Mouse (Mus musculus) frontal cortex, adult 2 months (tissue): ENCODE results near the gene Slc13a2. TPM values are rescaled to one million over a fixed set of nuclear protein-coding genes. Genes with fewer than 3 reads are reported as not detected.
A peak's percentile ranks its signal among the peaks of the same experiment; 100 is the strongest.

Experiments
- DNase-seq, 2 experiments: peaks; one replicate each; pipeline ENCODE4 v3.0.0; 2022; ENCODE audit warnings: low spot score in 1 of 2; ENCODE audit errors: extremely low spot score in 1 of 2
- polyA plus RNA-seq: library from polyadenylated mRNA; depleted of rRNA; stranded (reverse); fragments of >200 nt; gene quantifications from 2 replicates; pipeline ENCODE4 v1.2.3, GENCODE M21; 2012; rRNA removed

Gene Slc13a2
- polyA plus RNA-seq, 1 experiment, result not detected

DNA sequence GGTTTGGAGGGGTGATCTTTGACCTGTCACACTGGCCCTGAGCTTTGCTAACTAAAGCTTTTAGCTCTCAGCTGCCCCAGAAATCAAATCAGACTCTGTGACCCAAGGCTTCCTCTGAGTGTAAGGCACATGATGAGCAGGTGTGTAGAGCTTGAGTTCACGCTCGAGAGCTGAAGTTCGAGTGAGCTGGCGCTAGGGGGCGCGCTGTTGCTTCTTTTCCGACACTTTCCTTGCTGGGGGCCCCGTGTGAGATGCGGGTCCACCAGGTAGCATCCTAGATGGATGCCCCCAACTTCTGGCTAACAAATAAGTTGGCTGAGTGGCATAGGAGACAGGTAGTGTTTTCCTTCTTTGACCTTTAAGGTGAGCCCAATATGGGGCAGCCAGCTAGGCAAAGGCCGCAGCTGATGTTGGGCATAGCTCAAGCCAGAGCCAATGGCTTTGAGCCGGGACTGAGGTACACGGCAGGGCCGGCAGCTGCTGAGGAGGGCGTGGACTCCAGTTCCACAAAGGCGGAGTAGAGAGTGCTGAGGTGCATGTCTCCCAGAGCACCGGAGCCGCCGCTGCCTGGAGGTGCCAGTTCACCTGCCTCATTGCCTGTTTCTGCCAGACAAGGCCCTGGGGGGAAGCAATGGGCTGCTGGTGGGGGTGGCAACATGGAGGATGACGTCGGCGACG, 63.5 kb downstream of the Slc13a2 start:
- peak in 1 of 2 experiments; percentile 48 for DNase-seq

DNA sequence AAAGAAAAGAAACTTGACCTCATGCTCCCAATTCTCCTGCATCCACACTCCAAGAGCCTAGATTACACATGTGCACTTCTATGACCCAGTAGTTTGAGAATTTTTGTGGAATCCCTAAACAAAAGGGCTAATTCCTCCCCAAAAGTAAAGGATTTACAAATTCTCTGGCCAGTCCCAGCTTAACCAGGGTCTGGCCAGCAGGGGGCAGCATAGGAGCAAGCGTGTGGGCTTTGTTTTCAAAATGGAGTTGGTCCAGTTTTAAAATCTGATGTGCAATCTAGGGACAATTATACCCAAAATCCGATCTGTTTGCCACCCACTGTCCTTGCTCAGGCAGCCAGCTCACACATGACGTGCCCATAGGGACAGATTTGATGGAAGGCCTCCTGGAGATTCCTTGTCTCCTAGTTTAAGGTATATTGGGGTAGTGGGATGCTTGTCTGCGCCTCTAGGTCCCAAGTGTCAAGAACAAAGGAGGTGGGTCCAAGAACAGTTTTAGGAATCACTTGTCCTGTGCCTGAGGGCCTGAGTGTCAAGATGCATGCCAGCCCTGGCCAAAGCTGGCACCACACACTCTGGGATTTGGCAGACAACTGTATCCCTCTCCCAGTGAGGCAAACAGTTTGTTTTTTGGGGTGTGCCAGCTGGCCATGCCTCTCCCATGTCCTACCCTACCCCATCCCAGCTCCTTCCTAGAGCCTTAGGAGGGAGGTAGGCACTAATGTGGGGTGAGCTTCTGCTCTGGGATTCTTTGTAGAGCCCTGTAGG, 66.4 kb downstream of the Slc13a2 start:
- peak in 1 of 2 experiments; percentile 79 for DNase-seq

DNA sequence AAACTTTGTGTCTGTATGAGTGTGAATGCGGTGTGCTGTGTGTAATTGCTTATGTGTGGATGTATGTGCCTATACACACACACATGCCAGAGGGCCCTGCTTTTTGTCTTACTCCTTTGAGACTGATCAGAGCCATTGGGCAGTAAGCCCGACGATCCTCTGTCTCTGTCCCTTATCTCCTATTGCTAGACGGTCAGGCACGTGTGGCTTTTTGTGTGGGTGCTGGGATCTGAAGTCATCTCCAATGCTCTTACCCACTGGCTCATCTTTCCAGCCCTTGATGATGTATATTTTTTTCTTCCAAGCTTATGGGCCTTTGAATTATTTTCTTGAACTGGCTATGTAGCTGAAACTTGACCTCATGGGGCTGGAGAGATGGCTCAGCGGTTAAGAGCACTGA, 67.1 kb downstream of the Slc13a2 start:
- no peak for DNase-seq

DNA sequence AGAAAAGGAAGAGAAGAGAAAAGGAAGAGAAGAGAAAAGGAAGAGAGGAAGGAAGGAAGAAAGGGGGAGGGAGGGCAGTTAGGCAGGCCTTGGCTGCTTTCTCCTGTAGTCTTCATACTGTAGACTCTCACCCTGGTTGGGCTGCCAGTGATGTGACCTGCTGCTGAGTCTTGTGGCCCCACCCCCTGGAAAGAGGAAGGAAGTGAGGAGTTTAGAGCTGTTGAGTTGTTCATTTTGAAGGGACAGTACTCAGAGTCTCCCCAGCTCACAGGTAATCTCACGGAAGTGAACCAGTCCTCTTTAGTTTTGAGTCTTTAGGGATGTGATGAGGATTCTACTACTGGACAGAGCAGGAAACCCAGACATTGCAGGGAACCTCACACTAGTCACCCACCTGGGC, 68.9 kb downstream of the Slc13a2 start:
- no peak for DNase-seq

DNA sequence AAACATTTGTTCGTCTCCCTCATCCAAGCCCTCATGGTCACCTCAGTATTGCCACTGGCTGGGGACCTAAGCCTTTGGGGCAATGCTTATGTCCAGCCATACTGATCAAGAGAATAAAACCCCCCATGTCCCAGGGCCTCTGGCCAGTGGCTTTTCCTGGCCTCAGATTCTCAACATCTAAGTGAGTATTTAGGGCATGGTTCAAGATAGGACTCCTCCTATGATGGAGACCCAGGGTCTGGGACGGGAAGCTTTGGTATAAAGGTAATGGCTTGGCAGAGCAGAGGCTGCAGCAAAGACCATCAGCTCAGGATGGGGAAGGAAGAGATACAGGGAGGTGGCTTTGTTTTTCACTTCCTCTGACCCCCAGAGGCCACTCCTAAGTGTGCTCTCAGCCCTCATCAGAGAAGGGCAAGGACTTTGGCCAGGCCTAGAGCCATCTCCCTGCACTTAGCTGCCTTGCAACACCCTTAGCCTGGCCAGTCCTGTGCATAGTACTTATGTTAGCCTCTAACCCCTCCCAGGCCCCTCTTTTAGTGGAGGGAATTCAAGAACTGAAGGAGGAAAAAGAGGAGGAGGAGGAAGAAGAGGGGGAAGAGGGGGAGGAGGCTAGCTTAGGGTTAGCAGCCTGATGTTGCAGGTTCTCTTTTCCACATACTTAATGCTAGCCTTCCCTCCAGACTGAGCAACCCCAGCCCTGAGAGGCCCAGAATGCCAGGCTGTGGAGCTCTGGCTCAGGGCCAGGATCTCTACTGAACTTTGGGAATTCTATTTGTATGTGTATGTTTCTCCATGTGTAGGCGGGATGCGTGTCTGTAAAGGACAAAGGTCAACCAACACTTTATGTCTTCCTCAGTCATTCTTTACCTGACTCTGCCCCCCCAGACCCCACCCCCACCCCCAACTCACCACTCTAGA, 72.3 kb downstream of the Slc13a2 start:
- DNase-seq, result no peak

DNA sequence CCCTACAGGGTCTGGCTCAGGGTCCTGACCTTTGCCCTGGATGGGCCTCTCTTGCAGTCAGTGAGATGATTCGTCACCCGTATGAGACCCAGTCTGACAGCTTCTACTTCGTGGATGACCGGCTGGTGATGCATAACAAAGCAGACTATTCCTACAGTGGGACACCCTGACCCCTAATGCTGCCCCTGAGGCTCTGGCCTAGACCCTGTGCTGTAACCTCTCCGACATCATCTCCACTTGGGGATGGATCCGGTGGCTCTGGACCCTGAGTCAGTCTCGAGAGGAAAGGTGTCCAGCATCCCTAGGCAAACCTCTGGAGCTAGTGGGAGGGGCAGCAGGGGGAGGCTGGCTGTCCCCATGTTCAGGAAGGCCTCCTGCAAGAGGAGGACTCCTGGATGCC, 73.5 kb downstream of the Slc13a2 start:
- no peak for DNase-seq

DNA sequence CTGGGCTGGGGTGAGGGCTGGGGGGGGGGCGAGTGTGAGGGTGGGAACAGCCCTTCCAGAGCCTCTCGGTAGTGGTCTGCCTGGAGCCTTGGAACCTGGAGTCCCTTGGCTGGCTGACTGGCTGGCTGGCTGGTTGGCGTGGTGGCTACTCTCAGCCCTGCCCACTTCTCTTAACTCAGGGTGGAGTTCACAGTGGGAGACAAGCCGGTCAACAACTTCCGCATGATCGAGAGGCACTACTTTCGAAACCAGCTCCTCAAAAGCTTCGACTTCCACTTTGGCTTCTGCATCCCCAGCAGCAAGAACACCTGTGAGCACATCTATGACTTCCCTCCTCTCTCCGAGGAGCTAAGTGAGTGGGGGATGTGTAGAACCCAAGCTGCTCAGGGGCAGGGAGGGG, 74.1 kb downstream of the Slc13a2 start:
- no peak for DNase-seq

Other genes with a start within 250 kb of the Slc13a2 start
- 5.7 and 7.1 TPM in 2 replicates for gene Nek8, start 245.5 kb downstream of the Slc13a2 start, polyA plus RNA-seq
- gene Tlcd1, start 245.5 kb downstream of the Slc13a2 start, polyA plus RNA-seq, result 74.4 and 74.7 TPM in 2 replicates
- gene Rpl23a, start 238.6 kb downstream of the Slc13a2 start, polyA plus RNA-seq, result 1,050 and 1,099 TPM in 2 replicates
- gene Rab34, start 233.8 kb downstream of the Slc13a2 start, polyA plus RNA-seq, result 62.3 and 68.1 TPM in 2 replicates
- 6.9 and 7.8 TPM in 2 replicates for gene Proca1, start 228.8 kb downstream of the Slc13a2 start, polyA plus RNA-seq
- gene Sdf2, start 176.5 kb downstream of the Slc13a2 start, polyA plus RNA-seq, result 107 and 124 TPM in 2 replicates
- 45.4 and 48.7 TPM in 2 replicates for gene Supt6, start 176.2 kb downstream of the Slc13a2 start, polyA plus RNA-seq
- gene 2610507B11Rik, start 160.5 kb downstream of the Slc13a2 start, polyA plus RNA-seq, result 119 and 129 TPM in 2 replicates
- 15.2 and 18.6 TPM in 2 replicates for gene BC030499, start 131.4 kb downstream of the Slc13a2 start, polyA plus RNA-seq
- gene Spag5, start 120.7 kb downstream of the Slc13a2 start, polyA plus RNA-seq, result 14.7 and 16.8 TPM in 2 replicates
- gene Aldoc, start 99.2 kb downstream of the Slc13a2 start, polyA plus RNA-seq, result 1,301 and 1,427 TPM in 2 replicates
- 60.4 and 65.7 TPM in 2 replicates for gene Pigs, start 93.8 kb downstream of the Slc13a2 start, polyA plus RNA-seq
- 69.3 and 73.8 TPM in 2 replicates for gene Unc119, start 78.7 kb downstream of the Slc13a2 start, polyA plus RNA-seq
- gene Foxn1, start 35.7 kb downstream of the Slc13a2 start, polyA plus RNA-seq, result not detected in 2 replicates
- 14.1 and 14.4 TPM in 2 replicates for gene Slc46a1, start 43.5 kb upstream of the Slc13a2 start, polyA plus RNA-seq
- 28.6 and 29.2 TPM in 2 replicates for gene Sarm1, start 75.5 kb upstream of the Slc13a2 start, polyA plus RNA-seq
- 181 and 199 TPM in 2 replicates for gene Vtn, start 76.9 kb upstream of the Slc13a2 start, polyA plus RNA-seq
- gene Sebox, start 81.2 kb upstream of the Slc13a2 start, polyA plus RNA-seq, result 3.0 and 3.6 TPM in 2 replicates
- 51.4 and 56.6 TPM in 2 replicates for gene Tmem199, start 90.0 kb upstream of the Slc13a2 start, polyA plus RNA-seq
- gene Poldip2, start 90.0 kb upstream of the Slc13a2 start, polyA plus RNA-seq, result 107 and 115 TPM in 2 replicates
- gene Tnfaip1, start 114.1 kb upstream of the Slc13a2 start, polyA plus RNA-seq, result 34.2 and 36.1 TPM in 2 replicates
- 103 and 105 TPM in 2 replicates for gene Ift20, start 114.1 kb upstream of the Slc13a2 start, polyA plus RNA-seq
- gene Tmem97, start 128.6 kb upstream of the Slc13a2 start, polyA plus RNA-seq, result 14.1 and 18.7 TPM in 2 replicates